Mouse (Mus musculus) olfactory bulb, adult 2 months (tissue): ENCODE results near the gene Fam133b.

Source experiments
- CTCF ChIP-seq: fragments of 200-500 bp; IDR thresholded peaks from 2 replicates; pipeline ENCODE4 v1.5.1; 2012; ENCODE audit warnings: low read depth, mild to moderate bottlenecking, low read length, moderate library complexity; ENCODE audit not compliant: insufficient read depth
- POLR2A ChIP-seq: fragments of 200-500 bp; IDR thresholded peaks from 2 replicates; pipeline ENCODE4 v1.6.1; 2012; ENCODE audit warnings: mild to moderate bottlenecking, low read depth, low read length, moderate library complexity; ENCODE audit not compliant: insufficient read depth

- TF ChIP-seq CTCF (no peak), POLR2A (no peak)
Measured at GRCm38 (mm10) chr5:3600790-3601189, 57.2 kb downstream of the Fam133b start.
